Mouse (Mus musculus) embryonic stem cell, embryonic (primary cell): ENCODE data around the gene Mfap5.
"Not testable (repeated sequence)": the region's sequence is repeated elsewhere in the genome, so short reads cannot be mapped to it uniquely, and the experiment has no call there.

Experiments used
- CTCF ChIA-PET, 4 experiments: fragments of 300-600 bp in 2 of 4; fragments of 350-600 bp in 2 of 4; sonication (Branson Sonifier 250); formaldehyde crosslinking; loops; one replicate each; lab custom pipeline; 2022; ENCODE audit warnings: inconsistent platforms in 2 of 4; lab: Charles Lee
- POLR2A ChIA-PET, 4 experiments: fragments of 300-600 bp in 2 of 4; fragments of 350-600 bp in 2 of 4; sonication (Branson Sonifier 250); formaldehyde crosslinking; loops; one replicate each; lab custom pipeline; 2022; ENCODE audit warnings: antibody characterized with exemption in 4 of 4, inconsistent platforms in 1 of 4; lab: Charles Lee

Mfap5 gene

DNA sequence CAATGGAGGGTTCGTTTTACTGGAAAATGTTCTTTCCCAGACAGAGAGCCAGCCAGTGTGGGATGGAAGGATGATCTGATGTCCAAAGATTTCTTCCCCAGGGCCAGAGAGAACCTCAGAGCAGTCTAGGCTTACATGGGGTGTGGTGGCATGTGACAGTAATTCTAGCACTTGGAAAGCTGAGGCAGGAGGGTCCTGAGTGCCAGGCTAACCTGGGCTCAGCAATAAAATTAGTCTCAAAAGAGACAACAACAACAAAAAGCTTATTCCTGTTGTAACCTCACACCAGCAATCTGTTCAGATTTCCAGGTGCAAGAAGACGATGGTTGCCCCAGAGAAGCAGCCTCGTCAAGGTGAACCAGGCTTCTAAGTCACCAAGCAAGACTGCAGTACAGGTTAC is at the start of gene Mfap5:
Mfap5 (plus strand) TSS at position 301 of the 400 bp plus-strand sequence.
- CTCF ChIA-PET: interaction anchor here (0.5 to 1.7 kb wide), 5 partner anchors 9 to 18 kb away, joined by 3 to 6 read pairs (median 3); no protein-coding TSS in a partner anchor
- POLR2A ChIA-PET: interaction anchor here in 1 of 4 experiments (1.7 to 2.5 kb wide), 2 partner anchors 9 to 14 kb away, joined by 5 to 8 read pairs; no protein-coding TSS in a partner anchor

DNA sequence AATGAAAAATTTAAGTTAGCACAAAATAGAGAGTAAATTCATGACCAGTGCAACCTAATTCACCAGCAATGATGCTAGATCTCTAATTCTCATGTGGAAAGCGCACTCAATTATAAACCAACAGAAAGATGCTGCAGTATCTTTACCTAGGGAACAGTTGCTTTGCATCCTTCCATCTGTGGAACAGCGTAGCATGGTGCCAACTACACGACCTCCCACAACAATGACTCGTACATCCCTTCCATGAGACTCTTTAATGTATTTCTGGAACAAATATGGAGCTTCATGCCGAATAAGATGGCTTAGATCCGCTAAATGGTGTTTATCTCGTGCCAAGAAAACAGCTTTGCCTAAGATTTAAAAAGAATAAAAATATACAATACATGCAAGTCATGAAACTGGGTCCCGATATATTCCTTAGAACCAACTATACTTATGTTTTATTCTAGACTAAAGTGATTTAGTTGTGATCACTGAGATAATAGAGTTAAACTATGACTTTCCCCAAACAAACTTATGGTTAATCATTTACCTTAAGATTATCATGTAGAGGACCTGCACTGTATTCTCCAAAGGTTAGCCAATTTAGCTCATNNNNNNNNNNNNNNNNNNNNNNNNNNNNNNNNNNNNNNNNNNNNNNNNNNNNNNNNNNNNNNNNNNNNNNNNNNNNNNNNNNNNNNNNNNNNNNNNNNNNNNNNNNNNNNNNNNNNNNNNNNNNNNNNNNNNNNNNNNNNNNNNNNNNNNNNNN is 46.5 kb upstream of the Mfap5 start:
- ChIA-PET POLR2A (interaction anchor here in 3 of 4 experiments (0.6 to 1.7 kb wide), 7 partner anchors 9 to 351 kb away, joined by 3 to 12 read pairs (median 3); partner anchors contain the start of gene M6pr (in 1 of the 3)), CTCF (interaction anchor here in 1 of 4 experiments (0.7 kb wide), 2 partner anchors 48 to 363 kb away, joined by 3 to 4 read pairs; no protein-coding TSS in a partner anchor)

DNA sequence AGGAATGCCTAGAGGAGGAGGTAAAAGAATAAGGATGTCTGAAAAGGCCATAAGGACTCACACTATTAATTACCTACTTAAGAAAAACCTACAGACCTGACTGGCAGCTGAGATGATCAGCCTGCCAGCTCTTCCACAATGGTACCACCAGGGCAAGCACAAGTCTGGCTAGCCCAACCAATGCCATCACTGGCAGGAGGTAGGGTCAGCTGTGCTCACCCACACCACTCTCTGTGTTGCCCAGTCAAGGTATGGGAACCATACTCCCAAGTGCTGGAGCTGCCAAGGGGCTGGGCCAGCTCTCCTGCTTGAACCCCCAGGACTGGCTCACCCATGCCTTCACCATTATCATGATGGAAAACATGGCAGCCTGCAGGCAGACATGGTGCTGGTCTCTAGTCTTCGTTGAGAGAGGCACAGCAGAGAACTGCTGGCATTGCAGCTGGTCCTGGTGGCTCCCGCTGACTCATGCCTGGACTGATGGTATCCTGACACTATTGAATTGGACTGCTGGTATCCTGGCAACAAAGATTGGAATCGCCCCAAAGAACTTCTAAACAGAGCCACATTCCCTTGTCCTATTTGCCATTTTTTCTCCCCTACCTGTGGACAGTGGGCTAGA is 39.4 kb upstream of the Mfap5 start:
- CTCF ChIA-PET: interaction anchor here in 1 of 4 experiments (0.6 kb wide), 1 partner anchor 106 kb away, joined by 3 read pairs; no protein-coding TSS in a partner anchor

DNA sequence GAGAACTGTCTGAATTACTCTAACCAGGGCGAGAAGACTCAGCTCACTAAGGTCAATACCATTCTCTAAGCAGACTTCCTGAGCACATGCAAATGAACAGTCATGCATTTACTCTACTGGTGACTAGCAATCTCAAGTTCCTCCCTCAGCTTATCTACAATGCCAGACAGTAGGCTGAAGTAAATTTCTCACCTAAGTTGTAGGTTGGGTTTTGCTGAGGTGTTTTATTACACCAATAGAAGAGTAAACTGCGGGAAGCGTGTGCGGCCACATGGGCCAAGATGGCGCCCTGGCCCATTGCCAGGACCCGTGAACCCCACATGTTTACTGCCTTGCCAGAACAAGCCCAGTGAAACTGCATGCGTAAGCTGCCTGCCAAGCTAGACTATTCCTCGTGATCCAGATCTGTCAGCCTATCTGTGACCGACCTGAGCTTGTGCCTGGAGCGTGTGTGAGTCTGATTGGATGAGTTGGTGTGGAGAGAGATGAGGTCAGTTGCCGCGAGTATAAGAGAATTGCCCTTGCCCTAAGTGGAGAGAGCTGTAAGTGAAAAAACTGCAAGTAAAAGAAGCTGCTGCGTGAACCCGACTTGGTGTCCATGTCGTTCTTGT is 36.5 kb upstream of the Mfap5 start:
- POLR2A ChIA-PET: interaction anchor here (0.6 to 6.8 kb wide), 83 partner anchors 9 to 1633 kb away, joined by 3 to 79 read pairs (median 4); partner anchors contain the start of genes M6pr (in 3 of the 4), Phc1 (in 3 of the 4), Gdf3 (in 2 of the 4) and Aicda (in 1 of the 4)

More for the DNA sequence above, 39.4 kb upstream of the Mfap5 start:
- POLR2A ChIA-PET: interaction anchor here (0.5 to 1.5 kb wide), 6 partner anchors 11 to 266 kb away, joined by 3 to 5 read pairs (median 4); partner anchors contain the start of gene Dppa3 (in 1 of the 4)

DNA sequence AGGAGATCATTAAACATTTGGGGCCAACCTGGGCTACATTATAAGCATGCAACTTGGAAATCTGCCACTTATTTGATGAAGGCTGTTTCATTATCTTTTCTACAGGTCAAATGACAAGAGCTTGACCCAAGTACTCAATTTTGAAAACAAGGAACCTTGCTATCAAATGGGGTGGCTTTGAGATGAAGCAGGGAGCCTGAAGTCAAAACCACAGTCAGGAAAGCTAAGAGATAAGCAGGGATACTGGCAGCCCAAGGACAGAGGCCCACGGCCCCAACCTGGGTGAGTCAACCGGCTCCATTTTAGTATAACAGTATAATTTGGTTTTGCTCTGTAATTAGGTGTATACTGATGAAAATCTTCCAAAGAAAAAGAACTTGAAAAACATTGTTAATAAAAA is 35.4 kb upstream of the Mfap5 start:
- ChIA-PET POLR2A (interaction anchor here (0.6 to 6.8 kb wide), 36 partner anchors 8 to 274 kb away, joined by 3 to 79 read pairs (median 6); partner anchors contain the start of genes Phc1 (in 2 of the 4), Gdf3 (in 1 of the 4), M6pr (in 1 of the 4) and Nanog (in 1 of the 4)), CTCF (interaction anchor here in 1 of 4 experiments (1.0 kb wide), 1 partner anchor 90 kb away, joined by 4 read pairs; no protein-coding TSS in a partner anchor)

More for the DNA sequence above, 36.5 kb upstream of the Mfap5 start:
- CTCF ChIA-PET: interaction anchor here (0.5 to 1.4 kb wide), 7 partner anchors 26 to 160 kb away, joined by 3 to 4 read pairs (median 3); partner anchors contain the start of genes M6pr (in 1 of the 4) and Phc1 (in 1 of the 4)

DNA sequence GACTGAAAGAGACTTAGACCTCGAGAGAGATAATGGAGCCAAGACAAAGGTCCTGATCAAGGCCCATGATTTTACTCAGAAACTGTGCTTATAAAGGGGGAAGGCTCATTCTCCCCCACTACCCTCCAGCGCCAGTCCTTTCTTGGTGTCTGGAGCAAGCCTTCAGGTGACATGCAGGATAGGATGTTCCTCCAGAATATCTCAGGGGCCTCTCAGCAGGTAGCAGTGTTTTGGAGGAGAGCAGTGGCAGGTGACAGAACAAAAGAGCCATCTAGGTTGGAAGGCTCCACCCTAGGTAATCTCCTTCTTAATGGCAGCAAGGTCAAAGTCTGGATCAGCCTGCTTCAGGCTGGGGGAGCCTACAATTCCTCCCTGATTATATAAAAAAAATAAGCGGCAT is 34.2 kb upstream of the Mfap5 start:
- POLR2A ChIA-PET: interaction anchor here in 3 of 4 experiments (1.0 to 6.8 kb wide), 11 partner anchors 10 to 137 kb away, joined by 3 to 79 read pairs (median 8); partner anchors contain the start of genes Gdf3 (in 1 of the 3) and Phc1 (in 1 of the 3)
- CTCF ChIA-PET: not testable (repeated sequence)

DNA sequence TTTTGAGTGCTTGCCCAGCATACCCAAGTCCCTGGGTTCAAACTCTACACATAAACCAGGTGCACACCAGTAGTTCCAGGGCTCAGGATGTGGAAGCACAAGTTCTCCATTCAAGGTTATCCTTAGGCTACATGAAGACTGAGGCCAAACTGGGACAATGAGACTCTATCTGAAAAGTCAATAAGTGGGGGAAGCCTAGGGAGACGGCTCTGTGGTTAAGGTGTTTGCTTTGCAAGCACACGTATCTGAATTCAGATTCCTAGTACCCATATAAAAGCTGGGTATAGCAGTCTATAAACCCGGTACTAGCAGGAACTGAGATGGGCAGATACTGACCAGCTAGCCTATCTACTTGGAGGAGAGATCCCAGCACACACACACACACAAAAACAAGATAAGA is 27.6 kb upstream of the Mfap5 start:
- ChIA-PET CTCF (no interaction called here), POLR2A (interaction anchor here in 3 of 4 experiments (0.6 to 10.0 kb wide), 8 partner anchors 8 to 396 kb away, joined by 3 to 77 read pairs (median 6); partner anchors contain the start of gene Necap1 (in 1 of the 3))

DNA sequence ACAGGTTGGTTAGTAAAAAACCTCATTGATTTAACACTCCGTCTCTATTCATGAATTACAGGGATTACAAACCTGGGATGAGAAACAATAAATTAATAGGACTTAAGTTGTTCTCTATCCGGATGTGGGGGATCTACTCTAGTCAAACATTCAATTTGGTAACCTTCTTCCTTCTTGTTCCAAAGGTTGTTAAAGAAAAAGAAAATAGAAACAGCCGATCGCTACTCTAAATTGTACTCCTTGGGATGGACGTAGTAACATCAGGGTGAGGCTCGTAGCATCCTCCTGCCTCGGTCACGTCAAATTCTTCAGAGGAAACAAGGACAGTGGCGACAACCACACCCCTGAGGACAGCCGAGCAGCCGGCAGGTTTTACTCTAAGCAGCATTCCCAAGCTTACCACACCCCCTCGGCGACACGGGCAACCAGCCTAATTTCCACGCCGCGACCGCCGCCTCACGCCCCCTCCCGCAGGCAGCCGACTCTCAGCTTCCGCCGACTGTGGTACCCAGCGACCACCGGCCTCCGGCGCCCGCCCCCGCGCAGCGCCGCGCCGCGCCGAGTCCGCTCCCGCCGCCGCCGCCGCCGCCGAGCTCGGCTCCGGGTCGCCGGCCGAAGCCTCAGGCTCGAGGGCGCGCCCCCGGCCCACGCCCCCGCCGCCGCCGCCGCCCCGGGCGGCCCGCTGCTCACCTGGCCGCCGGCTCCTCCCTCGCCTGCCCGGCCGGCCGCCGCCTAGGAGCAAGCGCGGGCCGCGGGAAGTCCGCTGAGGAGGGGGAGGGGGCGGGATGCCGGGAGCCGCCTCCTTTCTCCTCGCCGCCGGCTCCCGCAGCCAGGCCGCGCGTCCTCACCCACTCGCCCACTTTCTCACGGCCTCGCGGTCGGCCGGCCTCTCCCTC is 20.0 kb upstream of the Mfap5 start:
- CTCF ChIA-PET: interaction anchor here in 1 of 4 experiments (0.5 kb wide), 1 partner anchor 38 kb away, joined by 3 read pairs; no protein-coding TSS in a partner anchor

DNA sequence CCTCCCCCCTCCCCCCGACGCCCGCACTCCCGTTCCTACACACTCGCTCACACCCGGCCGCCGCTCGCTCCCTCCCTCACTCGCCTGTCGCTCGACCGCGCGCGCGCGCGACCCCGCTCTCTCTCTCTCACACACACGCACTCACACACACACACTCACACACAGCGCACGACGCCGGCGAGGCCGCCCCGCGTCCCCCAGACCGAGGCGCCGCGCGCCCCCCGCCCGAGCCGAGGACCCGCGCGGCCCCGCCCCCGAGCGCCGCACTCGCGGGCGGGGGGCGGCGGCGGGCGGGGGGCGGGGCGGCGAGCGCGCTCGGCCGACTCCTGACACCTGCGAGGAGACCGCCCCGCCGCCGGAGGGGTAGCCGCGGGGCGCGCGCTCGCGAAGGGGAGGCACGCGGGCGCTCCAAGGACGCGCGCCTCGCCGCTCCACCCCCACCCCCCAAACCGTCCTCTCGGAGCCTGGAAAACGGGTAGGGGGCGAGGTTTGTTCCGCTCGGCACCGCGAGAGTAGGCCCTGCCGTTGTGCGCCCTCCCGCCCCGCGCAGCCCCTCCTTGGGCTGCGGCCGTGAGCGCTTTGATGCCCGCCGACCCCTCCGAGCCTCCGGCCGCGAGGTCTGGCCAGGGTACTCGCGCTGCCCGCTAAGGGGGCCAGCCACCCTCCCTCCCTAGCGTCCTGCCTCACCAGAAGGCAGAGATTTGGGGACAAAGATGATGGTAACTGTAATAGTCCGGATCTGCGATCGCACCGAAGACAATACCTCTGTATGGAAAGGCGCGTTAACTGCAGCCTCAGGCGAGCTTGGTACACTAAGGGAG is 19.1 kb upstream of the Mfap5 start:
- ChIA-PET POLR2A (interaction anchor here in 3 of 4 experiments (0.6 to 2.5 kb wide), 29 partner anchors 9 to 1409 kb away, joined by 3 to 26 read pairs (median 5); partner anchors contain the start of gene Gdf3 (in 1 of the 3)), CTCF (interaction anchor here in 2 of 4 experiments (0.6 to 1.4 kb wide), 6 partner anchors 9 to 1994 kb away, joined by 3 to 5 read pairs (median 3); no protein-coding TSS in a partner anchor)

More for the DNA sequence above, 20.0 kb upstream of the Mfap5 start:
- POLR2A ChIA-PET: interaction anchor here (0.6 to 10.0 kb wide), 10 partner anchors 11 to 145 kb away, joined by 3 to 77 read pairs (median 4); no protein-coding TSS in a partner anchor

DNA sequence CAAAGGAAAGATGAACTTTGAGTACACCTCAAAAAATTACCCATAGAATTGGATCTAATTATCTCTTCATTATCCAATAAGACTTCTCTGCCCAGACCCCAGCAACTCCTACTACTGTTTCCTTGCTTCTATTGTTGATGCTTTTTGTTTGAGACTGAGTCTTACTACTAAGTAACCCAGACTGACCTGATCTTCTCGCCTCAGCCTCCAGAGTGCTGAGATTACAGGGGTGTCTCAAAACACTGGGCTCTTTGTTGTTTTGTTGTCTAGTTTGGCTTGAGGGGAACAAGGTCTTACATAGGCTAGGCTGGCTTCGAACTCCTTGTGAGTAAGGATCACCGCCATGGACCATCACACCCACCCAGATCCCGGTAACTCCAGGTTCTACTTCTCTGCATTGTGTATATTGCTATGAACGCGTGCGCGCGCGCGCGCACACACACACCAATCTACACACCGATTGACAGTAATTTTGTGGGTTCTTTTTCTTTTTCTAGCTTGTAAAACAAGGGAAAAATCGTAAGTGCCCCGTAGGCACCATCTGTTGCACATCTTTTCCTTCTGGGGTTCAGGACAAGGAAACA is 14.6 kb upstream of the Mfap5 start:
- CTCF ChIA-PET: interaction anchor here in 3 of 4 experiments (0.5 to 1.4 kb wide), 9 partner anchors 22 to 342 kb away, joined by 3 to 12 read pairs (median 5); partner anchors contain the start of gene Aicda (in 1 of the 3)
- POLR2A ChIA-PET: interaction anchor here in 3 of 4 experiments (0.7 to 4.2 kb wide), 58 partner anchors 8 to 310 kb away, joined by 3 to 79 read pairs (median 4); partner anchors contain the start of genes Gdf3 (in 2 of the 3), Phc1 (in 2 of the 3), M6pr (in 1 of the 3) and Mfap5 (in 1 of the 3)

DNA sequence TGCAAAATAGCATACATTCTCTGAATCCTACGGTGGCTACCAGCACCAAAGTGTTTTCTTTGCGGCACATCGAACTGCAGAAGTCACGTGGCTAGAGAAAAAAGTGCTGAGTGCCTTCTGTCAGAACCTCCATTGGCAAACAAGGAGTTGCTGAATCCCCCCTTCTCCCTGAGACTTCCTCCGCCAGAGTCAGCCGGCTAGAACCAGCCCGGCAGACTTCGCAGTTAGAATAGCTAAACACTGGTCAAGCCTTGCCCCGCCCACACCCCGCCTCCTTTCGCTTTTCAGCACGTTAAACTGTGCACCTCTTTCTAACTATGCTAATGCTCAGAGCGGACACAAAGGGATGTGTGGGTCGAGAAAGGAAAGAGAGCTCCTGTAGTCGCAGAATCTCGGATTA is 14.1 kb upstream of the Mfap5 start:
- CTCF ChIA-PET: interaction anchor here in 3 of 4 experiments (0.5 to 1.4 kb wide), 9 partner anchors 22 to 342 kb away, joined by 3 to 12 read pairs (median 5); partner anchors contain the start of gene Aicda (in 1 of the 3)
- POLR2A ChIA-PET: interaction anchor here (0.6 to 4.2 kb wide), 64 partner anchors 9 to 320 kb away, joined by 3 to 79 read pairs (median 4); partner anchors contain the start of genes Gdf3 (in 2 of the 4), Phc1 (in 2 of the 4), M6pr (in 1 of the 4) and Mfap5 (in 1 of the 4)

DNA sequence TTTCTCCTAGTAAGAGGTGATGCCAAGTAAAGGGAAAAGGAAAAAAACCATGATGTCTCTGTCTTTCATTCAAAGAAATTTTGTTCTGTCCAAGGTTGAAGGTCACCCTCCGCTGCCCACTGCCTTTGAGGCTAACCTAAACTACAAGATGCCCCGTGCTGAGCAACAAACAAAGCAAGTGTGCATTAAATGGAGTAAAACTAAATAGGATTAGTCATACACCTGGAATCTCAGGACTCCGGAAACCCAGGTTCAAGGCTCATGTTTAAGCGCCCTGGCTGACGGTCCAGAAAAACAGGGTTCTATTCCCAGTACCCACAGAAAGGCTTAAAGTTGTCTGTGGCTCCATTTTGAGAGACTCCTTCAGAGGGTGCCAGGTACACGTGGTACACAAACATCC is 13.2 kb upstream of the Mfap5 start:
- POLR2A ChIA-PET: interaction anchor here in 3 of 4 experiments (0.7 to 4.2 kb wide), 14 partner anchors 9 to 152 kb away, joined by 3 to 79 read pairs (median 6); partner anchors contain the start of genes Gdf3 (in 1 of the 3), Mfap5 (in 1 of the 3) and Phc1 (in 1 of the 3)
- CTCF ChIA-PET: no interaction called here

DNA sequence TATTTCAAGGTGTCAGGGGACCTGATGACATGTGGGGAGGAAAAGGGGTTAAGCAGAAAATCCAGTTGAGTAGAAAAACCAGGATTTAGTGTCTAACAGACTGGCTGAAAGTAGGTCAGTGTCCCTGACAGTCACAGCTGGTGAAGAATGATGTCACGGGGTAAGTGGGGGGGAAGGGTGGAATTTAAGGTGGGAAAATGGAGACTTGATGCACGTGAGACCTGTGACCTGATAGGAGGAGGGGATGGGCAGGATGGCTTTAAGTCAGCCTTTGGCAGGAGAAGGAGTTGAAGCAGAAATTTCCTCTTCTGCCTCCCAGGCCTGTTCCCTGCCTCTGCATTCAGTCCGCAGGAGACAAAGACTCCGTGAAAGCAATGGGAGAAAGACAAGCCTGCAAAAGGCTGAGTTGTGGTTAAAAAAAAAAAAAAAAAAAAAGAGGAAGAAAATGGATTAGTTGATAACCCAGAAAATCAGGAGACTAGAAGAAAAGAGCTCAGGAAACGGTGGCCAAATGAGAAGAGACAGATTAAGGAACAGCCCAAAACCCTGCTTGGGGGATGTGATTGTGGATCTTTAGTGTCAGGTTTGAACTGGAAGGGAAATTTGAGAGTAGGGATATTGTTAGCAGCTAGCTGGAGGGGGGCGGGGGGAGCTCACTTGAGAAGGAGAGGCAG is 11.7 kb upstream of the Mfap5 start:
- ChIA-PET POLR2A (interaction anchor here (0.6 to 4.2 kb wide), 23 partner anchors 8 to 330 kb away, joined by 3 to 79 read pairs (median 3); partner anchors contain the start of genes Gdf3 (in 1 of the 4) and Phc1 (in 1 of the 4)), CTCF (interaction anchor here (0.6 to 1.0 kb wide), 10 partner anchors 9 to 935 kb away, joined by 3 to 13 read pairs (median 3); no protein-coding TSS in a partner anchor)
